8 mouse cellular contexts compared by ENCODE assay signal in genomic region chr9:61899804-61900203, GRCm38 (mm10). TPM values are rescaled to one million over a fixed set of nuclear protein-coding genes. Genes with fewer than 3 reads are reported as not detected.
DNase-seq lines count a peak whose midpoint lies in the region; ATAC-seq and TF ChIP-seq lines count a peak whose summit lies in the region.

No protein-coding gene starts in this region.

- no peak overlapping the region for H3K9ac ChIP-seq in heart, embryonic 14.5 days (ENCODE audit: low read length)
- H3K9ac ChIP-seq in liver, embryonic 14.5 days (replicated peaks) = no peak overlapping the region
- H3K9ac ChIP-seq in neural tube, embryonic 13.5 days = no peak overlapping the region

- peaks cover 2% of the 10 kb centered on the region; the same call in 1 of the 2 replicates for H3K4me1 ChIP-seq in bone marrow, adult 2 months (ENCODE audit: control insufficient read depth, insufficient read depth, low read length)
- H3K4me1 ChIP-seq in heart, embryonic 14.5 days (ENCODE audit: control insufficient read depth in 2 of 2, insufficient read depth in 2 of 2, low read length in 2 of 2) = peaks cover 2% of the 10 kb centered on the region in 2 experiments; a peak in 2 of 4 replicates
- no peaks in the 10 kb centered on the region for H3K4me1 ChIP-seq in liver, embryonic 14.5 days (replicated peaks; ENCODE audit: control insufficient read depth in 2 of 2, insufficient read depth in 2 of 2, low read length in 1 of 2)
- H3K4me1 ChIP-seq in neural tube, embryonic 13.5 days (replicated peaks) = peaks cover 32% of the 10 kb centered on the region

- H3K9me3 ChIP-seq in heart, embryonic 14.5 days (ENCODE audit: control insufficient read depth, low read length) = no peaks in the 10 kb centered on the region
- no peaks in the 10 kb centered on the region for H3K9me3 ChIP-seq in liver, embryonic 14.5 days (ENCODE audit: control insufficient read depth, low read length)
- H3K9me3 ChIP-seq in neural tube, embryonic 13.5 days = no peaks in the 10 kb centered on the region

- no peak for TF ChIP-seq POLR2A in bone marrow, adult 2 months (IDR thresholded peaks at IDR 0.05; ENCODE audit: borderline replicate concordance, control insufficient read depth, low read depth, low read length)

- H3K27me3 ChIP-seq in heart, embryonic 14.5 days (ENCODE audit: control insufficient read depth, insufficient read depth, low read length) = peaks cover 48% of the 10 kb centered on the region
- H3K27me3 ChIP-seq in liver, embryonic 14.5 days (ENCODE audit: control insufficient read depth, insufficient read depth, low read length) = peaks cover 8% of the 10 kb centered on the region; the same call in 1 of the 2 replicates
- H3K27me3 ChIP-seq in neural tube, embryonic 13.5 days = peaks cover 42% of the 10 kb centered on the region

- no peaks in the 10 kb centered on the region for H3K36me3 ChIP-seq in heart, embryonic 14.5 days (ENCODE audit: control insufficient read depth, insufficient read depth, low read length)
- no peaks in the 10 kb centered on the region for H3K36me3 ChIP-seq in liver, embryonic 14.5 days (replicated peaks; ENCODE audit: control insufficient read depth, insufficient read depth, low read depth)
- no peaks in the 10 kb centered on the region for H3K36me3 ChIP-seq in neural tube, embryonic 13.5 days

- peak overlapping the region; percentile 43 for H3K4me2 ChIP-seq in heart, embryonic 14.5 days (ENCODE audit: low read length)
- no peak overlapping the region for H3K4me2 ChIP-seq in liver, embryonic 14.5 days (ENCODE audit: low read depth)
- peak overlapping the region; percentile 28 for H3K4me2 ChIP-seq in neural tube, embryonic 13.5 days

- ATAC-seq in erythroid progenitor cell, adult 5-6 weeks (replicated peaks; ENCODE audit: low FRiP score, poor library complexity, severe bottlenecking) = peak; percentile 67
- no peak for ATAC-seq in heart, embryonic 14.5 days (ENCODE audit: insufficient number of reproducible peaks, insufficient read depth, low FRiP score, low read depth)
- ATAC-seq in liver, embryonic 14.5 days (ENCODE audit: insufficient read depth) = no peak
- ATAC-seq in neural tube, embryonic 13.5 days (ENCODE audit: low read depth) = peak; percentile 41; the same call in 1 of the 2 replicates

- peak; percentile 66 for DNase-seq in CD4-positive helper T cell, adult 2 months (ENCODE audit: low read depth, low spot score)
- peak; percentile 85 for DNase-seq in kidney, postnatal 14 days
- DNase-seq in liver, embryonic 14.5 days (ENCODE audit: low read depth in 3 of 3, low spot score in 3 of 3) = no peak
- DNase-seq in testis, postnatal 10 days (ENCODE audit: low spot score) = peak; percentile 90

- no peak overlapping the region for H3K4me3 ChIP-seq in bone marrow, adult 2 months (replicated peaks; ENCODE audit: control insufficient read depth, low read depth, low read length)
- no peak overlapping the region for H3K4me3 ChIP-seq in heart, embryonic 14.5 days (ENCODE audit: control insufficient read depth in 1 of 2, insufficient read depth in 1 of 2, low read depth in 1 of 2, low read length in 2 of 2)
- H3K4me3 ChIP-seq in liver, embryonic 14.5 days (ENCODE audit: insufficient read depth in 1 of 2, low read depth in 2 of 2, low read length in 2 of 2) = no peak overlapping the region
- H3K4me3 ChIP-seq in neural tube, embryonic 13.5 days = no peak overlapping the region

- peak; percentile 79 for TF ChIP-seq CTCF in bone marrow, adult 2 months (IDR thresholded peaks at IDR 0.05; ENCODE audit: control insufficient read depth, insufficient read depth, low read length)
- peak; percentile 89 for TF ChIP-seq CTCF in liver, embryonic 14.5 days (IDR thresholded peaks at IDR 0.05; ENCODE audit: low read depth)

- 18% methylated on average over 16 of the region's 16 CpGs for WGBS in bone marrow, adult 2 months
- 5% methylated on average over 16 of the region's 16 CpGs for WGBS in heart, embryonic 14.5 days
- WGBS in liver, embryonic 14.5 days (ENCODE audit: insufficient replicate concordance) = 6% methylated on average over 16 of the region's 16 CpGs
- 5% methylated on average over 16 of the region's 16 CpGs for WGBS in neural tube, embryonic 13.5 days

- TF ChIP-seq EP300 in liver, embryonic 14.5 days (IDR thresholded peaks at IDR 0.05; ENCODE audit: low read depth) = no peak

- no peak overlapping the region for H3K27ac ChIP-seq in bone marrow, adult 2 months (ENCODE audit: control insufficient read depth, insufficient read depth, low read depth, low read length, poor library complexity)
- H3K27ac ChIP-seq in heart, embryonic 14.5 days (replicated peaks in 1 of 2; ENCODE audit: control insufficient read depth in 1 of 2, insufficient read depth in 1 of 2, low read depth in 2 of 2, low read length in 2 of 2) = no peak overlapping the region
- no peak overlapping the region for H3K27ac ChIP-seq in liver, embryonic 14.5 days
- H3K27ac ChIP-seq in neural tube, embryonic 13.5 days (replicated peaks) = no peak overlapping the region

RNA-seq across cellular contexts. Expression of gene Rplp1, which starts 14.5 kb away (rescaled TPM):
- polyA plus RNA-seq in bone marrow, adult 2 months (2011; ENCODE audit: insufficient read depth, insufficient read length, low replicate concordance, missing spikeins) = 4,657 and 4,712 TPM in 2 replicates
- 1,048 and 1,068 TPM in 2 replicates for total RNA-seq in erythroid progenitor cell, adult 5-6 weeks (2015; ENCODE audit: low replicate concordance)
- total RNA-seq in erythroid progenitor cell, adult 5-6 weeks (2017; ENCODE audit: low replicate concordance) = 1,077 and 1,422 TPM in 2 replicates
- 1,046 and 1,160 TPM in 2 replicates for polyA plus RNA-seq in heart, embryonic 14.5 days (2014; fragmentation: Nextera tagmentation; extraction: Ambion mirVana)
- 6,111 and 7,314 TPM in 2 replicates for polyA plus RNA-seq in liver, embryonic 14.5 days (2012; rRNA removed)
- polyA plus RNA-seq in liver, embryonic 14.5 days (2014; fragmentation: Nextera tagmentation; extraction: Ambion mirVana) = 1,539 and 1,562 TPM in 2 replicates
- polyA plus RNA-seq in neural tube, embryonic 13.5 days (2015; fragmentation: Nextera tagmentation; extraction: Ambion mirVana) = 975 and 981 TPM in 2 replicates

RNA-seq across cellular contexts. Expression of gene Kif23, which starts 46.8 kb away (rescaled TPM):
- polyA plus RNA-seq in bone marrow, adult 2 months (2011; ENCODE audit: insufficient read depth, insufficient read length, low replicate concordance, missing spikeins) = 70.7 and 90.6 TPM in 2 replicates
- 601 and 611 TPM in 2 replicates for total RNA-seq in erythroid progenitor cell, adult 5-6 weeks (2015; ENCODE audit: low replicate concordance)
- total RNA-seq in erythroid progenitor cell, adult 5-6 weeks (2017; ENCODE audit: low replicate concordance) = 1,112 and 1,280 TPM in 2 replicates
- polyA plus RNA-seq in heart, embryonic 14.5 days (2014; fragmentation: Nextera tagmentation; extraction: Ambion mirVana) = 77.1 and 82.9 TPM in 2 replicates
- 27.9 and 44.3 TPM in 2 replicates for polyA plus RNA-seq in liver, embryonic 14.5 days (2012; rRNA removed)
- polyA plus RNA-seq in liver, embryonic 14.5 days (2014; fragmentation: Nextera tagmentation; extraction: Ambion mirVana) = 61.9 and 68.8 TPM in 2 replicates
- polyA plus RNA-seq in neural tube, embryonic 13.5 days (2015; fragmentation: Nextera tagmentation; extraction: Ambion mirVana) = 17.0 and 19.7 TPM in 2 replicates

Comparison
In these comparisons a context has a peak if more than half of its experiments do, and no peak if none do; other contexts are left out.
1. DNase-seq: peak in CD4-positive helper T cell, adult 2 months (single experiment), kidney, postnatal 14 days (single experiment) and testis, postnatal 10 days (single experiment); none in liver, embryonic 14.5 days (0 of 3).
2. ATAC-seq: peak in erythroid progenitor cell, adult 5-6 weeks (single experiment) and neural tube, embryonic 13.5 days (single experiment); none in heart, embryonic 14.5 days (single experiment) and liver, embryonic 14.5 days (single experiment).